Mouse (Mus musculus) T-helper 1 cell (primary cell): Measurements from ENCODE around the gene Sdr9c7.
"Not testable (repeated sequence)": the region's sequence is repeated elsewhere in the genome, so short reads cannot be mapped to it uniquely, and the experiment has no call there.

Experiments
- in situ Hi-C: fragments of 300-600 bp; cut with MboI, MseI; formaldehyde crosslinking; loops from one replicate; pipeline ENCODE4 v1.15.1; 2025; ENCODE audit warnings: high pct_unique_total_duplicates

Gene Sdr9c7

DNA sequence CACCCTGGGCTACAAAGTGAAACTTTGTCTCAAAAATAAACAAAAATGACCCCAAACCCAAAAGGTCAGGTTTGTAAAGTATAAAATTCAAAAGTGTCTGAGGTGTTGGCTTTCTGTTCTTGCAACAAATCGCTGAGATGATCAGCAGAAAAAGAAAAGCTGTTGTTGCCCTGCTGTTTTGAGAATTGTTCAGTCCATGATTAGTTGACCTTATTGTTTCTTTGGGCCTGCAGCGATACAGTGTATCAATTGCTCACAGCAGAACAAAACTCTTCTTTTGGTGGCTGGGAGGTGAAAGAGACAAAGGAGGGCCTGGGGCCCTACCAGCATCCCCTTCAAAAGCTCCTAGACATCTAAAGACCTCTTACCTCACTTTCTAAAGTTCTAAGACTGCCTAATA, 7.8 kb downstream of the Sdr9c7 start:
- in situ Hi-C loops: no loop called here

DNA sequence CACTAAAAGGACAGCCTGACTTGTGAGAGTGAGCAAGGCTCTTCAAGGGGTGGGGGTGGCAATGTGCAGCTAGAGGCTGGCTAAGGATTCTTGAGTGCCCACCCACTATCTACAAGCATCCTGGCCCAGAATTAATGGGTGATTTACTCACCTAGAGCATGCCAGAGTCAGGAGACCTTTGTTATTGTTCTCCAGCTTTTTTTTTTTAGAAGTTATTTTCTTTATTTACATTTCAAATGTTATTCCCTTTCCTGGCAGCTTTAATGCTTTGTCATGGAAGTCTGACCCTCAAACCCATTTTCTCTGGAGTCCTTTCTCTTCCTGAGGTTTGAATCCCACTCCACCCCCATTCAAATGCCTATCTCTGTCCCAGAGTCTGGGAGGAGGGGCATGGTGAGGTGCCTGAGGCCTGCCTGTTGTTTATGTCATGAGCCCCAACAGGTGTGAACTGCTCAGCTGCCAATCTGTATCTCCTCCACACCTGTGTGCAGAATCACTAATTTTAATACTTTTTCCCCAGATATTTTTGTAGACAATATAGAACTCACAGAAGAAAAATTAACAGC, 9.2 kb downstream of the Sdr9c7 start:
- in situ Hi-C loops: no loop called here

DNA sequence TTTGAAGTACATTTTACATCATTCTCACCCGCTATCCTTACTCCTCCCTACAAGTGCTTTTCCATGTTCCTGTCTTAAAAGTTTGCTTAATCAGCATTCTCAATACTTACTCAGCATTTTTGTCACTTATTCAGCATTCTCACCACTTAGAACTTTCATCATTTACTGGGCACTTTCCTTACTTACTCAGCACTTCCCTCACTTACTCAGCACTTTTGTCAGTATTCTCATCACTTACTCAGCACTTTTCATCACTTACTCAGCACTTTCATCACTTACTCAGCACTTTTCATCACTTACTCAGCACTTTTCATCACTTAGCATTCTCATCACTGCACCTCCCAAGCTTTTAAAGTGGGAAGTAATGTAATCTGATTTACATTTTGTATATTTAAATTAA, 17.3 kb downstream of the Sdr9c7 start:
- in situ Hi-C loops: no loop called here

DNA sequence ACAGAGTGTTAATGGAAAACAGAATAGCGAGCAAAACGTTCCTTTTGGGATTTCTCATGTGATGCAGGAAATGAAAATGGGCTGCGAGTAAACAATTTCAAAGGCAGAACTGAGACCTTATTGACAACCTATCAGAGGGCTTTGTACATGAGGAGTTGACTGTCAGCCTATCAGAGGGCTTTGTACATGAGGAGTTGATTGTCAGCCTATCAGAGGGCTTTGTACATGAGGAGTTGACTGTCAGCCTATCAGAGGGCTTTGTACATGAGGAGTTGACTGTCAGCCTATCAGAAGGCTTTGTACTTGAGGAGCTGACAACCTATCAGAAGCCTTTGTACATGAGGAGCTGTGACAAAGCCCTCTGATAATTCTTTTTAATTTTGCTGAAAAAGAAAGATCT, 18.9 kb downstream of the Sdr9c7 start:
- in situ Hi-C loops: not testable (repeated sequence)

DNA sequence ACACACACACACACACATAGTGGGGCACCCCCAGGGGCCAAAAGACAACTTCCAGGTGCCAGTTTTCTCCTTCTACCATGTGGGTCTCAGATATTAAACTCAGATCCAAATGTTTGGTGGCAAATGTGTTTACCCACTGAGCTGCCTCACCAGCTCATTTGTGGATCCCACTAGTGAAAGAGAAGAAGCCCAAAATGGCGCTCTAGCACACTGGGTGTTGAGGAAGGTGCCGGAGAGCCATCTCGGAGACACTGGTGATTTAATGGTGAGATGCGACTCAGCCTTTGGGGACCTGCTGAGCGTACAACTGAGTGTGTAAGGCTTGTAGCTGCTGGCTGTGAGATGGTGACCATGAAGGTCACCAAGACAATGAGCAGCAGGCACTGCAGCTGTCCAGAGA, 19.3 kb downstream of the Sdr9c7 start:
- in situ Hi-C loops: no loop called here

DNA sequence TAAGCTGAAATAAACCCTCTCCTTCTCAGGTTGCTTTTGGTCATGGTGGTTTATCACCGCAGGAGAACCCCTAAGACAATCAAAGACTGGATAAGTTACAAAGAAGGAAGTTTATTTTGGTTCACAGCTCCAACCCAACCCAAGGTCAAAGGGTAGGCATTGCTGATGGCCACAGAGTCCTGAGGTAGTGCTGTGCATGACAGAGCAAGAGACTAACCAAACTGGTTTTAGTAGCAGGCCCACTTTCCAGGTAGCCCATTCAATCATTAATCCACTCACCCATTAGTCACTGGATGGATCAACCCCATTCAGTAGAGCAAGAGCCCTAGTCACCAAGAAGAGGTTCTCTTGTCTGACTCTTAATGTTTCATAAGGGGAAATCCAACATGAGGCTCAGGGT, 23.9 kb downstream of the Sdr9c7 start:
- in situ Hi-C loops: no loop called here

DNA sequence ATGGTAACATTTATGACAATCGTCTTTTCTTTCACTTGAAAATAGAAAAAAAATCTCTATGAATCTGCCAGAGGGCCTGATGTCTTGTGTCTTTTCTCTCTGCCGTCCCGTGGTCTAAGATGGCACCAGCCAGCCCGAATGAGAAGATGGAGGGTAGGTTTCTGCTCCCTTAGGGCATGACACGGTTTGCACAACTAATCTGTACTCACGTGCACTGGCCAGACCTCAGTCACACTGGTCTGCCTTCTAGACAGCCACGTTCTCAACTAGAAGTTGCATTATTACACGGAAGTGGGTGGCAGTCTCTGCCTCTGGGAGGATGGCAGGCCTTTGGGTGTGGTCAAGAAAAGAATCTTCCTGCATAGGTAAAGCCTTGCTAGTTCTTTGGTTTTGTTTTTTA, 24.7 kb downstream of the Sdr9c7 start:
- in situ Hi-C loops: no loop called here

DNA sequence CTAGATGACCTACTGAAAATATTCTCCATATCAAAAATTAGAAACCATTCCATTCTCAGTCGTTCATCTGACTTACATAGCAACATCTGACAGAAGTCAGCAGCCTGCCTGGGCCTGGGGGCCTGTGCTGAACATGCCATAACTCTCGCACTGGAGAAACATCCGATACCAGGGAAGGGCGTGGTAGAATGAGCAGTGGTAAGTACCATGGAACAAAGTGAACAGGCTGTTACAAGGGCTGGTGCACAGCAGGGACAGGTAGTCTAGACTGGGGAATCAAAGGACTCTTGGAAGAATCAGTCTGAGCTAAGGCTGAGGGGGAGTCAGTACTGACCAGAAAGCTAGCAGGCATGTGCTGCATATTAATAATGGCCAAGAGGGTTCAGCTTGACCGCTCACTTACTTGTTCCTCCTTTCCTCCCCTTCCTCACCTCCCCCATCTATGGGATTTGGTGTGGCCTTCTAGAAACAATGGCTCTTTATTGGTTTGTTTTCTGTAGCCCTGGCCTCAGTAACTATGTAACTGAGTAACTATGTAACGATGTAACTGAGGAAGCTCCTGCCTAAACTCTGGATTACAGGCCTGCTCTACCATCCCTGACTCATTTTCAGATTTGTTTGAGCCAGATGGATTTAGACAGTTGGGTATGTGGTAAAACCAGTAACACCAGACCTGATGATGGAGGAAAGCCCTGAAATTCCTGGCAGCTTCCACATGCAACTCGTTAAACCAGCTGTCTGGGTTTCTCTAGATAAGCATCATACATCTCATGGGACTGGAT, 26.5 kb downstream of the Sdr9c7 start:
- in situ Hi-C loops: no loop called here

DNA sequence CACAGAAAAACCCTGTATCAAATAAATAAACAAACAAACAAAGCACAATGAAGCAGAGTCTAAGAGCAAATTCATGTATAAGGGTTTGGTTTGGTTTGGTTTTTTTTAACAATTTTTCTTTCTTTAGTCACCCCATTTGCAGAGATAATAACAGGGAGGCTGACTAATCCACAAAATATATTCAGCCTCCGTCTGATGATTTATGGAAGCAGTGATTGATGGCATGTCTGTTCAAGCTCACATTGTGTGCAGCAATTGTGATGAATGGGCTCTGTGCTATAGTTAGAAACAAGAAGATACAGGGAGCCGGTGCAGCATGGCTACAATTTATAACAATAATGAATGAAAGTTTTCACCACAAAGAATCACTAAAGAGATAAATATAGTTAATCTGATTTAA, 29.4 kb downstream of the Sdr9c7 start:
- in situ Hi-C loops: no loop called here

DNA sequence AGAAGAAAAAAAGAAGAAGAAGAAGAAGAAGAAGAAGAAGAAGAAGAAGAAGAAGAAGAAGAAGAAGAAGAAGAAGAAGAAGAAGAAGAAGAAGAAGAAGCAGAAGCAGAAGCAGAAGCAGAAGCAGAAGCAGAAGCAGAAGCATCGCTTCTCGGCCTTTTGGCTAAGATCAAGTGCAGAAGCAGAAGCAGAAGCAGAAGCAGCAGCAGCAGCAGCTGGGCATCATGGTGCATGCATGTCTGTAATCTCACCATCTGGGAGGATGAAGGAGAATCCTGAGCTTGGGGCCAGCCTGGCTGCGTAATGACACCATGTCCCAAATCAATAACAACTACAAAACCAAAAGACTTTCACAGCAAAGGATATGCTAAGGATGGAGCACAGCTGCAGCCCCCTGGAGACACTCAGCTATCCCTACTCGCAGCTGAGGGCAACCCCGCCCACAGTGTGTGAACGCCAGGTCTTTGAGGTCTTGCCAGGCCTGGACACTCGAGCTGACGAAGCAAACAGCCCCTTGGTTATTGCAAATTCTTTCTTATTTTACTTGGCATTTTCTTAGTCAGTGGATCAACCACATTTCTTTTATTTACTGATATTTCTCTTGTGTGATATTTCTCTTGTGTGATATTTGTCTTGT, 34.1 kb downstream of the Sdr9c7 start:
- in situ Hi-C loops: loop anchor here (10.0 kb wide), 1 partner anchor 238 kb away; no protein-coding TSS in a partner anchor

DNA sequence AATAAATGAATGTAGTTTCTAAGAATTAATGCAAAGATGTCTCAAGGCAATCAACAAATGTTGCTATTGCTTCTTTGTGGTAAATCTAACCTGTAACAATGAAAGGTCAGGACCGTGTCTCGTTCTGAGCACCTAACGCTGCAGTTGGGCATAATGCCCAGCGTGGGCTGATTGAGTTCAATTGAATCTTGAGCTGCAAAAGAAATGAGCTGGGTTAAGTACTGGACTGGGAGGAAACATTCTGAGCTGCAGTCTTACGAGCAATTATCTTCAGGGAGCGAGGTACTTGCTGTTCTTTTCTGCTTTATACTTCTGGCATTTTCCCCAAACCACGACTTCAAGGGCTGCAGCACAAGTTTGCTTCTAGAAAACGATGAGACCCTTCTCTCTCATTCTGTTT, 38.0 kb downstream of the Sdr9c7 start:
- in situ Hi-C loops: loop anchor here (10.0 kb wide), 1 partner anchor 241 kb away; no protein-coding TSS in a partner anchor

DNA sequence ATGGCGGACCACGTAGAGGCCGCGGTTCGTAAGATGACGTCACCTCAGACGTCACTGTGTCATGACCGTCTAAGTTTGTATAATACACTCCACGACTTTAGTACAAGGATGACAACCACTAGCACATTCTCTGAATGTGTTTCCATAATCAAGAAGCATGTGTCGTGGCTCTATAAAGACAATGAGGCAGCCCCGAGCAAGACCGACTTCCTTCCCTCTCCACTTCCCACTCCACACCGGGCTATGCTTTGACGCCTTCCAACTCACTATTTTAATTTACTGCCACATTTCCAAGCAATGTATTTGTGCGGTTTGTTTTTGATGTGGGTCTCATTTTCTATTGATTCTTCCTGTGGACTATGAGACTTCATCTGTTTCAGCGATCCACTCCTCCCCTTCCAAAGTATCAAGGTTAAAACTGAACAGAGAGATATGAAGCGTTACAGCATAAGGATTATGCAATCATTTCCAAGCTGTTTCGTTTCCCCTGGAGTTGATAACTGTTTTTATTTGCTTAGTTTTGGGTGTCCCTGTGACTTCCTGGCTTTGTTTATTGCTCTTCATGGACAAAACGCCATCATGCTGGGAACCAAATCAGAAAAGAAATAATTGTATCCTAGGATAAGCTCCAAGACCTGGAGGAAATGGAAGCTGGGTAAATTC, 38.6 kb downstream of the Sdr9c7 start:
- in situ Hi-C loops: loop anchor here (10.0 kb wide), 1 partner anchor 242 kb away; no protein-coding TSS in a partner anchor

DNA sequence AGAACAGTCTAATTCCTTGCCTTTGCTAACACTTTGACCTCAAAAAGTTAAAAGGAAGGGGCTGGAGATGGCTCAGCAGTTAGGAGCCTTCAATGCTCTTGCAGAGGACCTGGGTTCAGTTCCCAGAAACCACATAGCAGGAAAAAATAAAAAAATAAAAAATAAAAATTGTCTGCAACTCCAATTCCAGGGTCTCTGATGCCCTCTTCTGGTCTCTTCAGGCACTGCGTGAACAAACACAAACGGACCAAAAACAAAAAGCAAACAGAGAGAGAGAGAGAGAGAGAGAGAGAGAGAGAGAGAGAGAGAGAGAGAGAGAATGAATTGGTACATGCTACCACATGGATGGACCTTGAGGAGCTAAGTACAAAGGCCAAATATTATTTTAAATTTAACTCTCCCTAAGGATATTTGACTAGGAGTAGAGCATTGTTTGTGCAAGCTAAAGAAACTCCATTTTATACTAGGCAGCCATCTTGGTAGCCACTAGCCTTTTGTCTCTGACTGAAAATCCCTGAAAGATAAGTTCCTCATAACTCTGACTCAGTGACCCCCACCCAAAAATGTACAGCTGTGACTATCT, 39.2 kb downstream of the Sdr9c7 start:
- in situ Hi-C loops: loop anchor here (10.0 kb wide), 1 partner anchor 243 kb away; no protein-coding TSS in a partner anchor

DNA sequence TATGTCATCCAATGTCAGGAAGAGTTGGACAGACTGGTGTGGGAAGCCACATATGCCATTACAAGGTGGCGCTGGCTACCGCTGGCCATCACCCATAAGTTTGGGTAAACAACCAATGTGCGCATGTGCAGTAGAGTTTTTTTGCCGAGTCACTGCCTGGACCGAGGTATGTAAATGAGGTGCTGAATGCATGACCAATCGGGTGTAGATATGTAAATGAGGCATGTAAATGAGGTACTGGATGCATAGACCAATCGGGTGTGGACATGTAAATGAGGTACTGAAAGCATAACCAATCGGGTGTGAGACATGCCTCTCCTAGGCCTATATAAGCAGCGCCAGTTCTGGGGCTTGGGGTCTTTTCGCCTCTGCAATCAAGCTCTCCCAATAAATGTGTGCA, 41.3 kb downstream of the Sdr9c7 start:
- in situ Hi-C loops: loop anchor here (10.0 kb wide), 1 partner anchor 245 kb away; no protein-coding TSS in a partner anchor

DNA sequence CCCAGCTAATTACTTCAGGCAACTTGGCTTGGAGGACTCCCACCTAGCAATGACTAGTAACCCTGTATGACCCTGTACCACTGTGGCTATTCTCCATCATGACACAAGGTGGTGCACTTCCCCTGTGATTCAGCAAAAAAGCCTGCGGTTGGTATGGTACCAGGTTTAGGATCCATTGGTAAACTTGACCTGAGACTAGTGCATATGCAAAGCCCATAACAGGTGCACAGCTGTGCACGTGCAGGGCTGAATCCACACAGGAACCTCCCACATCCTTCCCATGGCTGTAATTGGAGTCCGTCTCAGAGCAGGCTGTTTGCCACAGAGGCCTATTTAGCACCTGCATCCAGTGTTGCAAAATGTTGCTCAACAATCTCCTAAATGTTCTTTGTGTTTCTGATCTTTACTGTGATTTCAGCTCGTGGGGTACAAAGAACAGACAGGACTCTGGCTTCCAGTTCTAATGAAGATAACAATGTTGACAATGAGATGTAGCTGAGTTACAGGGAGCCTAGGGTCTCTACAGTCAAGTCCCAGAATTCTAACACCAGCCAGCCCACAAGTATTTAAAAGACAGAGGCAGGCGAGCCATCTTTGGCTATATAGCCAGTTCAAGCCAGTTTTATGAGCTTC, 47.2 kb downstream of the Sdr9c7 start:
- in situ Hi-C loops: loop anchor here (5.0 kb wide), 1 partner anchor 242 kb away; no protein-coding TSS in a partner anchor

DNA sequence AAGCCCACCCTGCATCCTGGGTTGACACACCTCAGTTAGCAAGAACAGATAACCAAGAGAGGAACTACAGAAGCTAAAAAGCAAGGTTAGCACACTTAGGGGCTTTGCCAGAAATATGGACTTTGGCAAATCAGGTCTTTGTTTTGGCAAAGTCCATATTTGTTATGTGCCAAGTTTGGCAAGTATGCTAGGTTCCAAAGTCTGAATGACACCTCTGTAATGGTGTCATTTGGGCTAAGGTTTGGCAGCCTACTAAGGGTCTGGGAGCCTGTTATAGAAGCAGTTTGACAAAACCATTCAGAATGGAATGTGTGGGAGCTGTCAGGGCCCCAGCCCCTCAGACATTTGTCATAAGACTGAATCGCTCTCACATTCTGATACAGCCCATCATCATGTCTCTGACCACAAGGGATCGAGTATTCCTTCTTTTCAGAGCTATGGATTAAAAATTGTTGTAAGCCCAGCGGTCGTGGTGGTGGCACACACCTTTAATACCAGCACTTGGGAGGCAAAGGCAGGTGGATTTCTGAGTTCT, 51.3 kb downstream of the Sdr9c7 start:
- in situ Hi-C loops: loop anchor here (5.0 kb wide), 1 partner anchor 238 kb away; no protein-coding TSS in a partner anchor

DNA sequence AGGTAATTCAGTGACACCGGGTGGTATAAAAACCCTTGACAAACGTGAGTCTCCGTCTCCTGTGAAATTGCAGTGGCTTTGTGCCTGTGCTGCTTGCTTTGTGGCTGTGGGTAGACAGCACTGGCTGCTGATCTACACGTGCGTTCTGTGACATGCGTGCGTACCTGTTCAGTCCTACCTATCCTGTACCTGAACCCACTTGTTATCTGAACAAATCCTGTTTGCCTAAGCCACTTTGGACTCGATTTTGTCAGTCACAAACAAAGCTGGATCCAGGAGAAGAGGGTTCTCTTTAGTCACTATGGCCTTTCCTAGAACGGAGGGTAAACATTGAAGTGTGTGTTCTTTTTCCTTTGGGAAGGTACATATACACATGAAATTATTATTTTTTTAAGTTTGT, 53.1 kb downstream of the Sdr9c7 start:
- in situ Hi-C loops: no loop called here

DNA sequence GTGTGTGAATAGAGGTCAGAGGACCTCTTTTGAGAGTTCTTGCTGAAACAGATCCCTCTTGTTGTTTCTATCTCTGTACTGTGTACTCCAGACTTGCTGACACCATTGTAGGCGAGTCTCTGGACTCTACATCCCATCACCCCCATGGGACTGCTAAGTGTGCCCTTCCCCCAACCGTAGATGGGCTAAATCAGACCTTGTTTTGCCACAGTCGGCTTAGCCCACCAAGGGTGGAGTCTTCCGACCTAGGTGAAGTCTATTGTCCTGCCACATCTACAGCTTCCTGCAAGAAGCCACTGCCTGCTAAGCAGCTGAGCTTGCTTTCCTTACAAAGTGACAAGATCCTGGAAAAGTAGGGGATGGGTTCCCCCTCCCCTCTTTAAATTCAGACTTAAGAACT, 53.5 kb downstream of the Sdr9c7 start:
- in situ Hi-C loops: no loop called here

DNA sequence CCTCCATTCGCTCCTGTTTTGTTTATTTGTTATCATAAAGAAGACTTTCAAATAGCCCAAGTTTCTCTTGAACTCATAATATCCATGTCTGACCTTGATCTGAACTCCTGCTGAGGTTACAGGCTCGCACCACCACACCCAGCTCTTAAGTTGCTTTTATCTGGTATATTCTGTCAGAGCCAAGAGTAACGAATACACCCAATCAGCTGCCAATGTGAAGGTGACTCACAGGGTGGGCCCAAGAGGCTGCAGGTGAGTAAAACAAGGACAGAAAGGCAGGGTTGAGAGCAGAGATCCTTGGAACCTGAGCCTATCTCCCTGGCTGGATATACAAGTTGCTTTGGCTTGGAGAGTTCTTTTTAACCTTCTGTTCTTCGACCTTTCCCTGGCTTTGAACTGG, 56.7 kb downstream of the Sdr9c7 start:
- in situ Hi-C loops: loop anchor here (5.0 kb wide), 1 partner anchor 52 kb away; the partner anchor contains the start of gene Hsd17b6

DNA sequence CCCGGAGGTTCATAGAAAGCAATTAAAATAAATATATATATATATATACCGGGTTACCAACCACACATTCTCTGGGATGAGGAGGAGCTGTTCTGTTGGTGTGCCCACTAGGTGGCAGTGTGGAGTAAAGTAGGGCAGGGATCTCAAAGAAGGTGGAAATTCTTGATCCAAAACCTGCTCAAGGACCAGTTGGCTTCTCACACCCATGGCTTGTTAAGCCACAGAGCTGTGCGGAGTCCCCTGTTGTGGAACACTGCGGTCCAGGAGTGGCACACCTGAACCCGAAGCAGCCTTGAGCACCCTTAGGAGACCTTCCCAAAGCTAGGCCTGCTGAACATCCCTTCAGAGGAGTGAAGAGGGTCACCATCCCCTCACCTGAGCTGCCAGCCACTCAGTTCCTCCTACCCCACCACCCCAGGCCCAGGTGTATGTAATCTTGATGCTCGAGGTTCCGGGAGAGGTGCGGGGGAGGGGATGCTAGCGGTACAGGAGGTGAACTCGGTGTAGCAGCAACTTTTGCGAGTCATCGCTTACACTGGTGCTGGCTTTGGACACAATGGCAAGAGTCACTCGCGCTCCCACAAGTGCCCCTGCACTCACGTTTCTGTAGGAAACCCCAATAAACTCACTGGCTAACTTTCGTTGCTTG, 58.0 kb downstream of the Sdr9c7 start:
- in situ Hi-C loops: loop anchor here (5.0 kb wide), 1 partner anchor 51 kb away; the partner anchor contains the start of gene Hsd17b6
